Comparison of ENCODE assay signal across 8 mouse cellular contexts in genomic region chr6:127153296-127153800, GRCm38 (mm10). TPM values are rescaled to one million over a fixed set of nuclear protein-coding genes. Genes with fewer than 3 reads are reported as not detected.
DNase-seq lines count a peak whose midpoint lies in the region; ATAC-seq lines count a peak whose summit lies in the region.

No protein-coding gene starts in this region.

- WGBS in heart, embryonic 12.5 days, result 0% methylated on average over 27 of the region's 28 CpGs
- under 1% methylated on average over 25 of the region's 28 CpGs for WGBS in kidney, embryonic 16.5 days

- ATAC-seq in heart, embryonic 12.5 days (ENCODE audit: insufficient number of reproducible peaks, low FRiP score), result 0 out of 2 replicates have a peak, but pooled peaks have one; percentile 1
- ATAC-seq in kidney, embryonic 16.5 days (ENCODE audit: low FRiP score, low TSS enrichment), result 0 out of 2 replicates have a peak, but pooled peaks have one; percentile 5

- H3K27me3 ChIP-seq in heart, embryonic 12.5 days (replicated peaks), result 0 out of 2 replicates have a peak, but pooled peaks cover 4% of the 10 kb centered on the region
- 0 out of 2 replicates have a peak, but pooled peaks cover 8% of the 10 kb centered on the region for H3K27me3 ChIP-seq in kidney, embryonic 16.5 days (ENCODE audit: insufficient read depth, low read length)

- peaks cover 2% of the 10 kb centered on the region; the same call in 1 of the 2 replicates for H3K4me1 ChIP-seq in brown adipose tissue, adult 24 weeks (ENCODE audit: control insufficient read depth, insufficient read depth, insufficient read length, low read length)
- peaks cover 38% of the 10 kb centered on the region for H3K4me1 ChIP-seq in heart, embryonic 12.5 days (replicated peaks)
- H3K4me1 ChIP-seq in kidney, embryonic 16.5 days (ENCODE audit: insufficient read depth, low read length), result peaks cover 35% of the 10 kb centered on the region

- H3K4me3 ChIP-seq in brown adipose tissue, adult 24 weeks (ENCODE audit: insufficient read depth, low read depth, low read length), result peak overlapping the region; percentile 66
- peak overlapping the region; percentile 83 for H3K4me3 ChIP-seq in heart, embryonic 12.5 days
- peak overlapping the region; percentile 78 for H3K4me3 ChIP-seq in kidney, embryonic 16.5 days (ENCODE audit: low read length)

- H3K9ac ChIP-seq in heart, embryonic 12.5 days, result peak overlapping the region; percentile 71
- peak overlapping the region; percentile 69 for H3K9ac ChIP-seq in kidney, embryonic 16.5 days (replicated peaks; ENCODE audit: low read length)

- no peaks in the 10 kb centered on the region for H3K9me3 ChIP-seq in heart, embryonic 12.5 days (replicated peaks)
- no peaks in the 10 kb centered on the region for H3K9me3 ChIP-seq in kidney, embryonic 16.5 days (ENCODE audit: low read length)

- no peaks in the 10 kb centered on the region for H3K36me3 ChIP-seq in heart, embryonic 12.5 days
- H3K36me3 ChIP-seq in kidney, embryonic 16.5 days (ENCODE audit: insufficient read depth, low read length), result no peaks in the 10 kb centered on the region

- DNase-seq in cerebellum, postnatal 10 days, result peak; percentile 39 to 46
- no peak for DNase-seq in cerebellum, postnatal 4 days (ENCODE audit: low spot score in 2 of 2)
- peak; percentile 82 for DNase-seq in mesoderm, embryonic 11.5 days (ENCODE audit: low read depth, low spot score)
- peak; percentile 39 for DNase-seq in yolk sac, embryonic 10.5 days (ENCODE audit: low spot score)
- DNase-seq in ovary, postnatal 10 days (ENCODE audit: low spot score), result no peak

- H3K27ac ChIP-seq in brown adipose tissue, adult 24 weeks (replicated peaks; ENCODE audit: low read depth, low read length), result peak overlapping the region; percentile 76
- peak overlapping the region; percentile 90 for H3K27ac ChIP-seq in heart, embryonic 12.5 days (ENCODE audit: poor library complexity, severe bottlenecking)
- H3K27ac ChIP-seq in kidney, embryonic 16.5 days (ENCODE audit: low read length), result peak overlapping the region; percentile 93

- peak overlapping the region; percentile 91 for H3K4me2 ChIP-seq in heart, embryonic 12.5 days
- H3K4me2 ChIP-seq in kidney, embryonic 16.5 days (replicated peaks; ENCODE audit: low read depth, low read length), result peak overlapping the region; percentile 79

RNA-seq across cellular contexts. Expression of gene Ccnd2, which starts 1.4 kb away (rescaled TPM):
- polyA plus RNA-seq in brown adipose tissue, adult 24 weeks (2012; ENCODE audit: insufficient read depth, insufficient read length, missing spikeins), result 12.2 and 44.0 TPM in 2 replicates
- 650 and 669 TPM in 2 replicates for polyA plus RNA-seq in heart, embryonic 12.5 days (2016; fragmentation: Nextera tagmentation; extraction: Ambion mirVana)
- polyA plus RNA-seq in kidney, embryonic 16.5 days (2015; fragmentation: Nextera tagmentation; extraction: Ambion mirVana), result 600 and 665 TPM in 2 replicates

RNA-seq across cellular contexts. Expression of gene Tigar, which starts 44.0 kb away (rescaled TPM):
- 12.9 and 14.6 TPM in 2 replicates for polyA plus RNA-seq in brown adipose tissue, adult 24 weeks (2012; ENCODE audit: insufficient read depth, insufficient read length, missing spikeins)
- polyA plus RNA-seq in heart, embryonic 12.5 days (2016; fragmentation: Nextera tagmentation; extraction: Ambion mirVana), result 9.1 and 9.2 TPM in 2 replicates
- 2.7 and 3.7 TPM in 2 replicates for polyA plus RNA-seq in kidney, embryonic 16.5 days (2015; fragmentation: Nextera tagmentation; extraction: Ambion mirVana)

Comparison
In these comparisons a context has a peak if more than half of its experiments do, and no peak if none do; other contexts are left out.
1. DNase-seq: peak in cerebellum, postnatal 10 days (2 of 2), mesoderm, embryonic 11.5 days (single experiment) and yolk sac, embryonic 10.5 days (single experiment); none in cerebellum, postnatal 4 days (0 of 2) and ovary, postnatal 10 days (single experiment).
2. RNA of gene Ccnd2, which starts 1.4 kb away (polyA plus RNA-seq): 650 to 669 TPM in heart, embryonic 12.5 days and 600 to 665 TPM in kidney, embryonic 16.5 days; 12.2 to 44.0 TPM in brown adipose tissue, adult 24 weeks; every median in the first group is over 10 times any median in the second.
3. Peak in every context shown above with its lines, with median percentiles within 50 percentile points of each other: H3K27ac ChIP-seq and H3K4me3 ChIP-seq.